Mouse (Mus musculus) lung, postnatal 0 days (tissue): ENCODE results near the gene Arpc5l. TPM values are rescaled to one million over a fixed set of nuclear protein-coding genes. Genes with fewer than 3 reads are reported as not detected.

ENCODE experiments used
- ATAC-seq: fragments of 200-750 bp; cut with Nextera tagmentation; 2 replicates; pipeline ENCODE4 v1.8.0; 2017; ENCODE audit warnings: moderate library complexity
- DNase-seq: peaks from one replicate; pipeline ENCODE4 v3.0.0-alpha.2; 2016; ENCODE audit warnings: low spot score
- H3K27ac ChIP-seq: fragments of 300-500 bp; sonication (generic); 2 replicates; pipeline ENCODE4 v1.5.1; 2014; ENCODE audit warnings: antibody characterized with exemption, mild to moderate bottlenecking, low read length, mixed read lengths
- H3K27me3 ChIP-seq: fragments of 300-500 bp; sonication (generic); replicated peaks from 2 replicates; pipeline ENCODE4 v1.6.1; 2014; ENCODE audit warnings: low read length, mixed read lengths; ENCODE audit not compliant: insufficient read depth
- H3K36me3 ChIP-seq: fragments of 300-500 bp; sonication (generic); 2 replicates; pipeline ENCODE4 v1.6.1; 2014; ENCODE audit warnings: low read length, mixed read lengths; ENCODE audit not compliant: insufficient read depth
- H3K4me1 ChIP-seq: fragments of 300-500 bp; sonication (generic); 2 replicates; pipeline ENCODE4 v1.6.1; 2014; ENCODE audit warnings: antibody characterized with exemption, low read depth, low read length, mixed read lengths; ENCODE audit not compliant: insufficient read depth
- H3K4me2 ChIP-seq: fragments of 300-500 bp; sonication (generic); replicated peaks from 2 replicates; pipeline ENCODE4 v1.6.1; 2014; ENCODE audit warnings: low read depth, mild to moderate bottlenecking, low read length, moderate library complexity, mixed read lengths
- H3K4me3 ChIP-seq: fragments of 300-500 bp; sonication (generic); 2 replicates; pipeline ENCODE4 v1.5.1; 2014; ENCODE audit warnings: low read depth, low read length
- H3K9ac ChIP-seq: fragments of 300-500 bp; sonication (generic); replicated peaks from 2 replicates; pipeline ENCODE4 v1.6.1; 2014; ENCODE audit warnings: low read depth, mild to moderate bottlenecking
- H3K9me3 ChIP-seq: fragments of 300-500 bp; sonication (generic); 2 replicates; pipeline ENCODE4 v1.6.1; 2016; ENCODE audit warnings: low read length, mixed read lengths
- CTCF ChIP-seq: IDR thresholded peaks from 2 replicates; pipeline ENCODE4 v1.5.1; 2016; ENCODE audit warnings: antibody characterized with exemption, mild to moderate bottlenecking
- EP300 ChIP-seq: IDR thresholded peaks from 2 replicates; pipeline ENCODE4 v1.6.1; 2016; ENCODE audit warnings: antibody characterized with exemption, mild to moderate bottlenecking, control low read depth
- WGBS: fragments of 180-500 bp; shearing (Covaris S2); extraction: QIAGEN DNeasy Blood & Tissue Kit; methylation state at CpG from one replicate; pipeline ENCODE4 v1.1.7; 2014; 5-methylcytosine and 5-hydroxymethylcytosine counted together
- polyA plus RNA-seq: library from polyadenylated mRNA; unstranded; fragments of >200 nt; fragmentation: Nextera tagmentation; extraction: Ambion mirVana; gene quantifications from 2 replicates; pipeline ENCODE4 v1.2.1, GENCODE M21; 2015

Gene Arpc5l
- polyA plus RNA-seq, 1 experiment from 2014 or later: 93.7 TPM

DNA sequence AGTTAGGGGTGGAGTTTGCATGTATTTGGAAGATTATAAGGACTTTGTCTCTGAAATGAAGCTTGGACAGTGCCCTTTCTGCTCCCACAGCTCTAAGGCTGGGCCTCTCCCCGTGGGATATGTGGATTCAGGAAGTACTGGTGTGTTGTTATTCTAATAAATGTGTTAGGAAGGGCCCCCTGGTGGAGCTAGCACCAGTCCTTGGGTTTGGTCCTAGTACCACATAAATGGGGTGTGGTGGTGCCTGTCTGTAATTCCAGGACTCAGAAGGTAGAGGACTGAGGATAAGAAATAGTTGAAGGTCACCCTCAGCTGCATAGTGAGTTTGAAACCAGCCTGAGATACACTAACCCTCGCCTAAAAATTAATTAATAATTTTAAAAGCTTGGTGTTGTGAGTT lies 31.9 kb upstream of the Arpc5l start:
- Histone ChIP-seq H3K4me2 (no peak overlapping the region), H3K4me3 (no peak overlapping the region), H3K27me3 (no peaks in the 10 kb centered on the region), H3K36me3 (no peaks in the 10 kb centered on the region), H3K9me3 (no peaks in the 10 kb centered on the region), H3K27ac (no peak overlapping the region), H3K4me1 (no peaks in the 10 kb centered on the region), H3K9ac (no peak overlapping the region)
- 21% methylated on average over 2 of the region's 2 CpGs for WGBS
- ATAC-seq: no peak
- TF ChIP-seq CTCF (peak; percentile 29; the same call in 1 of the 2 replicates), EP300 (no peak)
- no peak for DNase-seq

DNA sequence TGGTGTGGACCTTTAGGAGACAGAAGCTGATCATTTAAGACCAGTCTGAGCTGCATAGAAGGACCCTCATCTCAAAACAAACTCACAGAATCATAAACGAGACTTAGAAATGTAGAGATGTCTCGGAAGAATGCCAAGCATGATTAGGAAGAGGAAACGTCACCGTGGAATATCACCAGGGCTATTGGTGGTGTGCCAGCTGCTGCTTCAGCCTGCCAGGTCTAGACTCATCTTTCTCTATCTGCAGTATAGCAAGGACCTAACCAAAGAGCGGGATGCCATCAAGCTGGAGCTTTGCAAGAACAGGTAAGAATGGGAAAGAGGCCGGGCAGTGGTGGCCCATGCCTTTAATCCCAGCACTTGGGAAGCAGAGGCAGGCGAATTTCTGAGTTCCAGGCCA lies 31.4 kb upstream of the Arpc5l start:
- Histone ChIP-seq H3K9ac (no peak overlapping the region), H3K4me2 (no peak overlapping the region), H3K27me3 (no peaks in the 10 kb centered on the region), H3K36me3 (no peaks in the 10 kb centered on the region), H3K9me3 (no peaks in the 10 kb centered on the region), H3K27ac (no peak overlapping the region), H3K4me1 (no peaks in the 10 kb centered on the region), H3K4me3 (no peak overlapping the region)
- TF ChIP-seq CTCF (no peak), EP300 (no peak)
- DNase-seq (no peak), ATAC-seq (no peak)
- 55% methylated on average over 7 of the region's 7 CpGs for WGBS

DNA sequence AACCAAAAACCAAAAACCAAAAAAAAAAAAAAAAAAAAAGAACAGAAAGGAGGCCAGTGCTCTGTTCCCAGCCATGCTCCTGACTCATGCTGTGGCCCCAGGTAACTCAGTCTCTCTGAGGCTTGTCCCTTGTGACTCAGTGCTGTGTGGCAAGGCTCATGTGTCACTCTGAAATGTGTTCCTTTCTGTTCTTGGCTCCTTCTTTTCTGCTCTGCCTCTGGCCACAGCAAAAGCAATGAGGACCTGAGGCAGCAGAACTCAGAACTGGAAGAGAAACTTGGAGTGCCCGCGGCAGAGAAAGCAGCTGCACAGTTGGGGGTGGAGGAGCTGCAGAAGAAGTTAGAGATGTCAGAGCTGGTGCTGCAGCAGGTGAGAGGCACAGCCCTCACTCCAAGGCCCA lies 31.0 kb upstream of the Arpc5l start:
- no peak for TF ChIP-seq CTCF
- no peak for TF ChIP-seq EP300
- no peak overlapping the region for H3K9ac ChIP-seq
- no peaks in the 10 kb centered on the region for H3K9me3 ChIP-seq
- no peak for DNase-seq
- no peaks in the 10 kb centered on the region for H3K36me3 ChIP-seq
- H3K27ac ChIP-seq: no peak overlapping the region
- ATAC-seq: no peak
- WGBS: 55% methylated on average over 2 of the region's 2 CpGs
- no peaks in the 10 kb centered on the region for H3K27me3 ChIP-seq
- H3K4me2 ChIP-seq: no peak overlapping the region
- no peaks in the 10 kb centered on the region for H3K4me1 ChIP-seq
- H3K4me3 ChIP-seq: no peak overlapping the region

DNA sequence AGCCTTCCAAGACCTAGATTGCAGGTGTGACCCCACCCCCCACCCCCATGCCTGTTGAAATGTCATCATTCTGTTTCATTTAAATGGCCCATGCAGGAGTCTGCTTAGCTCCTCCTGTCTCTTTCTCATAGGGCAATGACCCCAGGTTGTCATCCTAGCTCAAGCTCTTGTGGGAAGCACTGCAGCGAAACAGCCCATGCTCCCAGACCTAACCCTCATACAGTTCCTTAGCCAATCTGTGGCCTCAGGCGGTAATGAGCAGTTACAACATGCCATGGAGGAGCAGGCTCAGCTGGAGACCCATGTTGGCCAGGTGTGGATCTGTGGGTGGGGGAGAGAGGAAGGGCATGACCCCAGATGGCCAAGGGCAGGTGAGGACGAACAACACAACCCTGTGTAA lies 30.0 kb upstream of the Arpc5l start:
- H3K9me3 ChIP-seq: no peaks in the 10 kb centered on the region

DNA sequence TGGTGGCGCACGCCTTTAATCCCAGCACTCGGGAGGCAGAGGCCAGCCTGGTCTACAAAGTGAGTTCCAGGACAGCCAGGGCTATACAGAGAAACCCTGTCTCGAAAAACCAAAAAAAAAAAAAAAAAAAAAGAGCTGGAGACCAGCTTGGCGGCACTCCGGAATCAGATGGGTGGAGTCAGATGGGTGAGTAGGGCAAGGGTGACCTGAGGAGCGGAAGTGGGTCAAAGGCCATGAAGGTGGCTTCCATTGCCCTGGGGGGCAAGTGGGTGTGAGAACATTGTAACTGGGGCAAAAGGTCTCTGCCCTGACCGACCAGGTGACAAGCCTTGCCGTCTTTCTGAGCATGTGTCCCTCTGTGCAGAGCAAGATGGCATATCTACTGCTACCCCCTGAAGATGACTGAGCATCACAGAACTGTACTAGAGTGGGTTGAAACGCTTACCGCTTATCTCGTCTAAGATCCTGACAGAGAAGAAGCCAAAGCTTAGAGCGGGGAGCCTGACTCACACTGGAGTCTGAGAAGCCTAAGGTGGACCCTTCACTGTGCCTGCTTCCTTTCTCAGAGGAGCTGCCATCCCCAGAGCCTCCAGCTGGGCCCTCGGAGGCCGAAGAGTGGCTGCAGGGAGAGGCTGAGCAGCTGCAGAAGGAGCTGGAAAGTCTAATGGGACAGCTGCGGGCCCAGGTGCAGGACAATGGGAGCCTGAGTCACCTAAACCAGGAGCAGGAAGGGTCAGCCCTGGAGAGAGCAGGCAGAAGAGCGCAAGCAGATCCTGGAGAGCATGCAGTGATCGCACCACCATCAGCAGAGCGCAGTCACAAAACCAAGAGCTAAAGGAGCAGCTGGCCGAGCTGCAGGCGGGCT lies 29.0 kb upstream of the Arpc5l start:
- H3K4me2 ChIP-seq: no peak overlapping the region
- WGBS: 76% methylated on average over 20 of the region's 21 CpGs
- no peak for DNase-seq
- no peaks in the 10 kb centered on the region for H3K27me3 ChIP-seq
- H3K9ac ChIP-seq: no peak overlapping the region
- no peak for ATAC-seq
- no peaks in the 10 kb centered on the region for H3K36me3 ChIP-seq
- H3K4me1 ChIP-seq: no peaks in the 10 kb centered on the region
- H3K9me3 ChIP-seq: no peaks in the 10 kb centered on the region
- TF ChIP-seq CTCF (no peak), EP300 (no peak)
- H3K4me3 ChIP-seq: no peak overlapping the region
- no peak overlapping the region for H3K27ac ChIP-seq

More for the DNA sequence above, 30.0 kb upstream of the Arpc5l start:
- TF ChIP-seq CTCF (no peak), EP300 (no peak)
- H3K9ac ChIP-seq: no peak overlapping the region
- H3K36me3 ChIP-seq: no peaks in the 10 kb centered on the region
- no peak overlapping the region for H3K4me2 ChIP-seq
- ATAC-seq (no peak), DNase-seq (no peak)
- 75% methylated on average over 3 of the region's 3 CpGs for WGBS
- no peaks in the 10 kb centered on the region for H3K4me1 ChIP-seq
- no peak overlapping the region for H3K4me3 ChIP-seq
- no peaks in the 10 kb centered on the region for H3K27me3 ChIP-seq
- H3K27ac ChIP-seq: no peak overlapping the region

DNA sequence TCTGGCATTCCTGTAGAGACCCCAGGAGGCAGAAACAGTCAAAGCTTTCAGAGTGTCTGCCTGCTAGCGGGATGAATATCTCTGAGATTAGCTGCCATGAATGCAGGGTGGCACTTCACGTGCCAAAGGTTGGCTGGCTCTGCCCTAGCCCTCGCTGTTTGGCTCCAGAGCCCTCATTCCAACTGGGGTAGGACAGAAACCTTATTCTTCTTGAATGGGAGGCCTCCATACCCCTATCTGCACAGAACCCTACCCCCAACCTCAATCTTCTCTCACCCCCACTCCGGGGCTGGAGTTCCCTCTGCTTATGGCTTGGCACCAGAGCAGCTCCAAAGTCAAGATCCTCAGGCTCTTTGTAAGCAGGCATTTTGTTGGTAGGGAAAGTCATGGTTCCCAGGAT lies 27.3 kb upstream of the Arpc5l start:
- H3K4me2 ChIP-seq: no peak overlapping the region
- no peak overlapping the region for H3K4me3 ChIP-seq
- no peak overlapping the region for H3K9ac ChIP-seq
- TF ChIP-seq CTCF: no peak
- TF ChIP-seq EP300: no peak
- ATAC-seq (no peak), DNase-seq (no peak)
- no peaks in the 10 kb centered on the region for H3K36me3 ChIP-seq
- H3K4me1 ChIP-seq: no peaks in the 10 kb centered on the region
- WGBS: 62% methylated on average over 4 of the region's 4 CpGs
- H3K9me3 ChIP-seq: no peaks in the 10 kb centered on the region
- H3K27ac ChIP-seq: no peak overlapping the region
- no peaks in the 10 kb centered on the region for H3K27me3 ChIP-seq

DNA sequence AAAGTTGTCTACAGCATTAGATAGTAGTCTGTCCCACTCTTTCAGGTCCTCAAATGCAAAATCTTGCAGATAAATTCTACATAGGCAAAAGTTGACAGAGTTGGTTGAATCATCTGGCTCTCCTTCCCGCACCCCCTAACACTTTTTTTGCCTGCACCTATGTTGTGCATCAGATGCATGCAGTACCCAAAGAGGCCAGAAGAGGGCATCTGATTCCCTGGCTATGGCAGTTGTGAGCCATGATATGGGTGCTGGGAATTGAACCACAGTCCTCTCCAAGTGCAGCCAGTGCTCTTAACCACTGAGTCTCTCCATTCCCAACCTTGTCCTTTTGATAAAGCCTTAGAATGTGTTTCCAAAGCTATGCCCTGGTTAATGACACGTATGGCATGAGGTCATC lies 21.7 kb upstream of the Arpc5l start:
- DNase-seq: no peak
- Histone ChIP-seq H3K4me3 (no peak overlapping the region), H3K9ac (no peak overlapping the region), H3K27me3 (no peaks in the 10 kb centered on the region), H3K9me3 (no peaks in the 10 kb centered on the region), H3K4me2 (no peak overlapping the region), H3K27ac (no peak overlapping the region), H3K4me1 (no peaks in the 10 kb centered on the region), H3K36me3 (no peaks in the 10 kb centered on the region)
- WGBS: 94% methylated on average over 2 of the region's 2 CpGs
- no peak for ATAC-seq
- TF ChIP-seq EP300 (no peak), CTCF (peak; percentile 51)
